Mouse (Mus musculus) lung, postnatal 0 days (tissue): ENCODE results near the gene Ubl7. TPM values are rescaled to one million over a fixed set of nuclear protein-coding genes. Genes with fewer than 3 reads are reported as not detected.
A peak's percentile ranks its signal among the peaks of the same experiment; 100 is the strongest.

ENCODE experiments used
- ATAC-seq: fragments of 200-750 bp; cut with Nextera tagmentation; 2 replicates; pipeline ENCODE4 v1.8.0; 2017; ENCODE audit warnings: moderate library complexity
- DNase-seq: peaks from one replicate; pipeline ENCODE4 v3.0.0-alpha.2; 2016; ENCODE audit warnings: low spot score
- H3K27ac ChIP-seq: fragments of 300-500 bp; sonication (generic); 2 replicates; pipeline ENCODE4 v1.5.1; 2014; ENCODE audit warnings: antibody characterized with exemption, mild to moderate bottlenecking, low read length, mixed read lengths
- H3K27me3 ChIP-seq: fragments of 300-500 bp; sonication (generic); replicated peaks from 2 replicates; pipeline ENCODE4 v1.6.1; 2014; ENCODE audit warnings: low read length, mixed read lengths; ENCODE audit not compliant: insufficient read depth
- H3K36me3 ChIP-seq: fragments of 300-500 bp; sonication (generic); 2 replicates; pipeline ENCODE4 v1.6.1; 2014; ENCODE audit warnings: low read length, mixed read lengths; ENCODE audit not compliant: insufficient read depth
- H3K4me1 ChIP-seq: fragments of 300-500 bp; sonication (generic); 2 replicates; pipeline ENCODE4 v1.6.1; 2014; ENCODE audit warnings: antibody characterized with exemption, low read depth, low read length, mixed read lengths; ENCODE audit not compliant: insufficient read depth
- H3K4me2 ChIP-seq: fragments of 300-500 bp; sonication (generic); replicated peaks from 2 replicates; pipeline ENCODE4 v1.6.1; 2014; ENCODE audit warnings: low read depth, mild to moderate bottlenecking, low read length, moderate library complexity, mixed read lengths
- H3K4me3 ChIP-seq: fragments of 300-500 bp; sonication (generic); 2 replicates; pipeline ENCODE4 v1.5.1; 2014; ENCODE audit warnings: low read depth, low read length
- H3K9ac ChIP-seq: fragments of 300-500 bp; sonication (generic); replicated peaks from 2 replicates; pipeline ENCODE4 v1.6.1; 2014; ENCODE audit warnings: low read depth, mild to moderate bottlenecking
- H3K9me3 ChIP-seq: fragments of 300-500 bp; sonication (generic); 2 replicates; pipeline ENCODE4 v1.6.1; 2016; ENCODE audit warnings: low read length, mixed read lengths
- CTCF ChIP-seq: IDR thresholded peaks from 2 replicates; pipeline ENCODE4 v1.5.1; 2016; ENCODE audit warnings: antibody characterized with exemption, mild to moderate bottlenecking
- EP300 ChIP-seq: IDR thresholded peaks from 2 replicates; pipeline ENCODE4 v1.6.1; 2016; ENCODE audit warnings: antibody characterized with exemption, mild to moderate bottlenecking, control low read depth
- WGBS: fragments of 180-500 bp; shearing (Covaris S2); extraction: QIAGEN DNeasy Blood & Tissue Kit; methylation state at CpG from one replicate; pipeline ENCODE4 v1.1.7; 2014; 5-methylcytosine and 5-hydroxymethylcytosine counted together
- polyA plus RNA-seq: library from polyadenylated mRNA; unstranded; fragments of >200 nt; fragmentation: Nextera tagmentation; extraction: Ambion mirVana; gene quantifications from 2 replicates; pipeline ENCODE4 v1.2.1, GENCODE M21; 2015

Gene Ubl7
- polyA plus RNA-seq, 1 experiment from 2014 or later, result 120 TPM

GRCm38 (mm10) chr9:57956196-57956837 lies 45.5 kb downstream of the Ubl7 start:
- no peak for TF ChIP-seq CTCF
- no peak for TF ChIP-seq EP300
- Histone ChIP-seq H3K4me3 (no peak overlapping the region), H3K4me1 (0 out of 2 replicates have a peak, but pooled peaks cover under 1% of the 10 kb centered on the region), H3K9me3 (no peaks in the 10 kb centered on the region), H3K4me2 (no peak overlapping the region), H3K36me3 (no peaks in the 10 kb centered on the region; the same call in none of the 2 replicates), H3K27me3 (no peaks in the 10 kb centered on the region), H3K9ac (no peak overlapping the region), H3K27ac (no peak overlapping the region)
- DNase-seq, result no peak
- no peak for ATAC-seq
- WGBS, result 78% methylated on average over 9 of the region's 9 CpGs

GRCm38 (mm10) chr9:57956838-57957236 lies 46.1 kb downstream of the Ubl7 start:
- Histone ChIP-seq H3K9me3 (no peaks in the 10 kb centered on the region), H3K27me3 (no peaks in the 10 kb centered on the region), H3K4me2 (no peak overlapping the region), H3K27ac (no peak overlapping the region), H3K4me3 (no peak overlapping the region), H3K4me1 (no peaks in the 10 kb centered on the region), H3K9ac (no peak overlapping the region), H3K36me3 (no peaks in the 10 kb centered on the region; the same call in none of the 2 replicates)
- WGBS, result 65% methylated on average over 5 of the region's 5 CpGs
- ATAC-seq, result no peak
- TF ChIP-seq CTCF (no peak), EP300 (no peak)
- no peak for DNase-seq

GRCm38 (mm10) chr9:57958615-57959014 lies 47.8 kb downstream of the Ubl7 start:
- Histone ChIP-seq H3K4me3 (no peak overlapping the region), H3K4me1 (no peaks in the 10 kb centered on the region), H3K9ac (no peak overlapping the region), H3K36me3 (no peaks in the 10 kb centered on the region; the same call in none of the 2 replicates), H3K27ac (no peak overlapping the region), H3K4me2 (no peak overlapping the region), H3K27me3 (no peaks in the 10 kb centered on the region), H3K9me3 (no peaks in the 10 kb centered on the region)
- WGBS, result 57% methylated on average over 1 of the region's 1 CpGs
- no peak for DNase-seq
- no peak; the same call in 1 of the 2 replicates for ATAC-seq
- TF ChIP-seq EP300 (no peak), CTCF (no peak)

GRCm38 (mm10) chr9:57959399-57959798 lies 48.6 kb downstream of the Ubl7 start:
- H3K36me3 ChIP-seq, result no peaks in the 10 kb centered on the region; the same call in none of the 2 replicates
- H3K4me1 ChIP-seq, result no peaks in the 10 kb centered on the region
- no peaks in the 10 kb centered on the region for H3K27me3 ChIP-seq
- H3K4me3 ChIP-seq, result no peak overlapping the region
- WGBS, result 55% methylated on average over 10 of the region's 10 CpGs
- no peak overlapping the region for H3K4me2 ChIP-seq
- no peak overlapping the region for H3K9ac ChIP-seq
- TF ChIP-seq EP300 (no peak), CTCF (no peak)
- DNase-seq (no peak), ATAC-seq (no peak)
- H3K27ac ChIP-seq, result no peak overlapping the region
- no peaks in the 10 kb centered on the region for H3K9me3 ChIP-seq

- H3K4me3 ChIP-seq, result no peak overlapping the region
- ATAC-seq (no peak), DNase-seq (no peak)
- H3K27ac ChIP-seq, result no peak overlapping the region
- TF ChIP-seq CTCF, result no peak
- TF ChIP-seq EP300, result no peak
- 72% methylated on average over 17 of the region's 17 CpGs for WGBS
- no peaks in the 10 kb centered on the region for H3K27me3 ChIP-seq
- no peaks in the 10 kb centered on the region for H3K9me3 ChIP-seq
- no peak overlapping the region for H3K4me2 ChIP-seq
- H3K9ac ChIP-seq, result no peak overlapping the region
- H3K4me1 ChIP-seq, result no peaks in the 10 kb centered on the region
- no peaks in the 10 kb centered on the region; the same call in none of the 2 replicates for H3K36me3 ChIP-seq
Observed at GRCm38 (mm10) chr9:57959886-57960866, 49.4 kb downstream of the Ubl7 start.

- DNase-seq, result no peak
- peak overlapping the region; percentile 73 for H3K27ac ChIP-seq
- no peak for ATAC-seq
- H3K4me3 ChIP-seq, result no peak overlapping the region
- TF ChIP-seq CTCF (no peak), EP300 (no peak)
- H3K9ac ChIP-seq, result no peak overlapping the region
- H3K36me3 ChIP-seq, result no peaks in the 10 kb centered on the region
- no peaks in the 10 kb centered on the region for H3K4me1 ChIP-seq
- no peak overlapping the region for H3K4me2 ChIP-seq
- 84% methylated on average over 15 of the region's 15 CpGs for WGBS
- no peaks in the 10 kb centered on the region for H3K27me3 ChIP-seq
- no peaks in the 10 kb centered on the region for H3K9me3 ChIP-seq
Observed at GRCm38 (mm10) chr9:57961226-57961625, 50.4 kb downstream of the Ubl7 start.
